Mouse (Mus musculus) spleen, postnatal 4 days (tissue): ENCODE data around the gene Als2cr12.
"Not testable (repeated sequence)": the region's sequence is repeated elsewhere in the genome, so short reads cannot be mapped to it uniquely, and the experiment has no call there.

Source experiments
- DNase-seq, 2 experiments: peaks; one replicate each; pipeline ENCODE4 v3.0.0; 2022; ENCODE audit warnings: low spot score in 2 of 2

The Als2cr12 gene

GRCm38 (mm10) chr1:58613786-58614185 is 82.0 kb downstream of the Als2cr12 start:
- DNase-seq = peak; percentile 40 to 77

GRCm38 (mm10) chr1:58610611-58611010 is 85.2 kb downstream of the Als2cr12 start:
- no peak for DNase-seq

- no peak for DNase-seq
These were observed 85.6 kb downstream of the Als2cr12 start for GRCm38 (mm10) chr1:58610166-58610565.

DNA sequence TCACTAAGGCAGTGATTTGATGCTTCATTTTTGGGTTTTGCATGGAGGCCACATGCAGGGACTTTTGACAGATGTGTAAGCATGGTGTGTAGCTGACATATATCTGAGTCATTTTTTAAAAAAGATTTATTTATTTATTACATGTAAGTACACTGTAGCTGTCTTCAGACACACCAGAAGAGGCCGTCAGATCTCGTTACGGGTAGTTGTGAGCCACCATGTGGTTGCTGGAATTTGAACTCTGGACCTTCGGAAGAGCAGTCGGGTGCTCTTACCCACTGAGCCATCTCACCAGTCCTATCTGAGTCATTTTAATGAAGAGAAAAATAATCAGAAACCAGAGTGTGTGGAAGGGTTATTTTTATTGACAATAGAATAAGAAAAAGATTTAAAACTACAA is 86.2 kb downstream of the Als2cr12 start:
- DNase-seq = not testable (repeated sequence)

- no peak for DNase-seq
These were observed 92.1 kb downstream of the Als2cr12 start for GRCm38 (mm10) chr1:58603738-58604137.

- DNase-seq = no peak
These were observed 93.1 kb downstream of the Als2cr12 start for GRCm38 (mm10) chr1:58602681-58603080.
